Mouse (Mus musculus) kidney, postnatal 25 days (tissue): ENCODE data around the gene Cuedc1.

Experiments
- DNase-seq, 2 experiments: peaks; one replicate each; pipeline ENCODE4 v3.0.0; 2021; ENCODE audit warnings: mixed read lengths in 2 of 2

Cuedc1 gene

GRCm38 (mm10) chr11:88148638-88149279 lies 50.9 kb downstream of the Cuedc1 start:
- DNase-seq, result peak; percentile 64 to 80

- DNase-seq, result peak; percentile 79 to 92
These were observed 53.7 kb downstream of the Cuedc1 start for GRCm38 (mm10) chr11:88151379-88152155.

GRCm38 (mm10) chr11:88153880-88154279 lies 56.0 kb downstream of the Cuedc1 start:
- peak in 1 of 2 experiments; percentile 50 for DNase-seq

- no peak for DNase-seq
These were observed 56.6 kb downstream of the Cuedc1 start for GRCm38 (mm10) chr11:88154500-88154899.

- DNase-seq, result peak in 1 of 2 experiments; percentile 69
These were observed 57.6 kb downstream of the Cuedc1 start for GRCm38 (mm10) chr11:88155451-88155850.

GRCm38 (mm10) chr11:88155998-88156397 lies 58.1 kb downstream of the Cuedc1 start:
- DNase-seq, result peak in 1 of 2 experiments; percentile 60

- no peak for DNase-seq
These were observed 58.5 kb downstream of the Cuedc1 start for GRCm38 (mm10) chr11:88156403-88156802.

- peak; percentile 46 to 72 for DNase-seq
These were observed 61.0 kb downstream of the Cuedc1 start for GRCm38 (mm10) chr11:88158842-88159246.

- no peak for DNase-seq
These were observed 61.5 kb downstream of the Cuedc1 start for GRCm38 (mm10) chr11:88159389-88159788.

- peak in 1 of 2 experiments; percentile 53 for DNase-seq
These were observed 62.5 kb downstream of the Cuedc1 start for GRCm38 (mm10) chr11:88160316-88160715.

- peak; percentile 82 to 92 for DNase-seq
These were observed 63.3 kb downstream of the Cuedc1 start for GRCm38 (mm10) chr11:88161051-88161581.

GRCm38 (mm10) chr11:88161651-88162362 lies 63.9 kb downstream of the Cuedc1 start:
- DNase-seq, result peak; percentile 96

- DNase-seq, result no peak
These were observed 64.9 kb downstream of the Cuedc1 start for GRCm38 (mm10) chr11:88162740-88163139.

GRCm38 (mm10) chr11:88164213-88164723 lies 66.4 kb downstream of the Cuedc1 start:
- DNase-seq, result no peak

- DNase-seq, result peak; percentile 85 to 94
These were observed 67.0 kb downstream of the Cuedc1 start for GRCm38 (mm10) chr11:88164801-88165377.

- peak in 1 of 2 experiments; percentile 46 for DNase-seq
These were observed 68.0 kb downstream of the Cuedc1 start for GRCm38 (mm10) chr11:88165683-88166364.

GRCm38 (mm10) chr11:88166471-88166870 lies 68.6 kb downstream of the Cuedc1 start:
- DNase-seq, result no peak

- DNase-seq, result no peak
These were observed 70.8 kb downstream of the Cuedc1 start for GRCm38 (mm10) chr11:88168611-88169010.

- DNase-seq, result no peak
These were observed 71.7 kb downstream of the Cuedc1 start for GRCm38 (mm10) chr11:88169531-88170040.

- DNase-seq, result no peak
These were observed 72.7 kb downstream of the Cuedc1 start for GRCm38 (mm10) chr11:88170606-88171005.

GRCm38 (mm10) chr11:88171876-88172442 lies 74.1 kb downstream of the Cuedc1 start:
- peak in 1 of 2 experiments; percentile 43 for DNase-seq
